Mouse (Mus musculus): ENCODE measurements at regions not wholly inside any gene's neighbourhood (a gene's known extent, or its start where the extent isn't known, plus 50 kb on each side); places are given as distances from the start of the nearest gene placed in this dataset.

DNA sequence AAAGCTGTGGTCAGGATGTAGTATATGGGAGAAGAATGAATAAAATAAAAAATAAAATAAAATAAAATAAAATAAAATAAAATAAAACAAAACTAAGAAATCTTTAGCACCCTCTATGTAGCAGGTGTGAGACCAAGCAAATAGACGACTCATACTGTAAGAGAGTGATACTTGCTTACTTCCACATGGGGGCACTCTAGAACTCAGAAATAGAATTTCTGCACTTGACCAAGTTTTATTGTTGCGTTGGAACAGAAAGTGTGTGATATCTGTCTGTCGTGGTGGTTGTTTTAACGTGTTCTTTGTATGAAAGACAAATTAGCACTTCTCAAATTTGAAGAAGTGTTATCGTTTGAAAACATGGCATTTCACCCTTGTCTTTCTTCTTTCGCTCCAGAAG lies 125.4 kb downstream of the Dthd1 start:
- peak; percentile 7 for DNase-seq

All from kidney, adult 9 months (tissue).